Mouse (Mus musculus) lung, embryonic 14.5 days (tissue): Measurements from ENCODE around the gene Cep135. TPM values are rescaled to one million over a fixed set of nuclear protein-coding genes. Genes with fewer than 3 reads are reported as not detected.
A peak's percentile ranks its signal among the peaks of the same experiment; 100 is the strongest.

Experiments
- ATAC-seq: fragments of 200-750 bp; cut with Nextera tagmentation; 2 replicates; pipeline ENCODE4 v1.8.0; 2017; ENCODE audit warnings: mild to moderate bottlenecking, moderate TSS enrichment, moderate library complexity; ENCODE audit not compliant: insufficient read depth
- DNase-seq: peaks from one replicate; pipeline ENCODE4 v3.0.0-alpha.2; 2015
- H3K27ac ChIP-seq: fragments of 300-500 bp; sonication (generic); 2 replicates; pipeline ENCODE4 v1.5.1; 2014; ENCODE audit warnings: low read depth, mild to moderate bottlenecking, moderate library complexity
- H3K27me3 ChIP-seq: fragments of 300-500 bp; sonication (generic); 2 replicates; pipeline ENCODE4 v1.6.1; 2014; ENCODE audit warnings: low read length, control low read depth; ENCODE audit not compliant: insufficient read depth
- H3K36me3 ChIP-seq: fragments of 300-500 bp; sonication (generic); 2 replicates; pipeline ENCODE4 v1.6.1; 2014; ENCODE audit warnings: control low read depth; ENCODE audit not compliant: insufficient read depth
- H3K4me1 ChIP-seq: fragments of 300-500 bp; sonication (generic); 2 replicates; pipeline ENCODE4 v1.6.1; 2014; ENCODE audit warnings: antibody characterized with exemption, control low read depth; ENCODE audit not compliant: insufficient read depth
- H3K4me2 ChIP-seq: fragments of 300-500 bp; sonication (generic); 2 replicates; pipeline ENCODE4 v1.6.1; 2014; ENCODE audit warnings: mild to moderate bottlenecking
- H3K4me3 ChIP-seq: fragments of 300-500 bp; sonication (generic); 2 replicates; pipeline ENCODE4 v1.5.1; 2014; ENCODE audit warnings: low read depth, low read length
- H3K9ac ChIP-seq: fragments of 300-500 bp; sonication (generic); 2 replicates; pipeline ENCODE4 v1.6.1; 2014
- H3K9me3 ChIP-seq: fragments of 300-500 bp; sonication (generic); 2 replicates; pipeline ENCODE4 v1.6.1; 2016; ENCODE audit warnings: low read depth, low read length, control low read depth
- CTCF ChIP-seq: IDR thresholded peaks from 2 replicates; pipeline ENCODE4 v1.5.1; 2016; ENCODE audit warnings: antibody characterized with exemption, low read depth
- WGBS: fragments of 180-500 bp; shearing (Covaris S2); extraction: QIAGEN DNeasy Blood & Tissue Kit; methylation state at CpG from one replicate; pipeline ENCODE4 v1.1.7; 2014; 5-methylcytosine and 5-hydroxymethylcytosine counted together
- polyA plus RNA-seq: library from polyadenylated mRNA; unstranded; fragments of >200 nt; fragmentation: Nextera tagmentation; extraction: Ambion mirVana; gene quantifications from 2 replicates; pipeline ENCODE4 v1.2.1, GENCODE M21; 2014

Cep135 gene
- polyA plus RNA-seq, 1 experiment from 2014 or later, result 9.6 TPM

- TF ChIP-seq CTCF, result no peak
- WGBS, result 45% methylated on average over 4 of the region's 4 CpGs
- DNase-seq (no peak), ATAC-seq (no peak)
- Histone ChIP-seq H3K27ac (no peak overlapping the region), H3K36me3 (no peaks in the 10 kb centered on the region), H3K4me1 (no peaks in the 10 kb centered on the region; the same call in 1 of the 2 replicates), H3K27me3 (no peaks in the 10 kb centered on the region), H3K4me2 (no peak overlapping the region), H3K9ac (no peak overlapping the region), H3K4me3 (no peak overlapping the region), H3K9me3 (no peaks in the 10 kb centered on the region)
Measured at GRCm38 (mm10) chr5:76681895-76682656, 93.6 kb downstream of the Cep135 start.

GRCm38 (mm10) chr5:76683455-76683854 is 95.0 kb downstream of the Cep135 start:
- no peaks in the 10 kb centered on the region for H3K9me3 ChIP-seq
- H3K4me3 ChIP-seq, result no peak overlapping the region
- H3K4me2 ChIP-seq, result no peak overlapping the region
- H3K27ac ChIP-seq, result no peak overlapping the region
- 36% methylated on average over 5 of the region's 5 CpGs for WGBS
- no peaks in the 10 kb centered on the region for H3K27me3 ChIP-seq
- no peak overlapping the region for H3K9ac ChIP-seq
- TF ChIP-seq CTCF, result no peak
- no peaks in the 10 kb centered on the region; the same call in 1 of the 2 replicates for H3K4me1 ChIP-seq
- H3K36me3 ChIP-seq, result no peaks in the 10 kb centered on the region
- DNase-seq (no peak), ATAC-seq (no peak)

- TF ChIP-seq CTCF, result no peak
- Histone ChIP-seq H3K4me3 (no peak overlapping the region), H3K27me3 (no peaks in the 10 kb centered on the region), H3K4me2 (no peak overlapping the region), H3K36me3 (no peaks in the 10 kb centered on the region), H3K9ac (no peak overlapping the region), H3K9me3 (no peaks in the 10 kb centered on the region), H3K27ac (no peak overlapping the region), H3K4me1 (no peaks in the 10 kb centered on the region; the same call in 1 of the 2 replicates)
- ATAC-seq (no peak), DNase-seq (peak; percentile 23)
- 68% methylated on average over 15 of the region's 15 CpGs for WGBS
Measured at GRCm38 (mm10) chr5:76684658-76685605, 96.4 kb downstream of the Cep135 start.

GRCm38 (mm10) chr5:76687961-76688600 is 99.6 kb downstream of the Cep135 start:
- Histone ChIP-seq H3K4me3 (no peak overlapping the region), H3K4me2 (no peak overlapping the region), H3K4me1 (no peaks in the 10 kb centered on the region; the same call in 1 of the 2 replicates), H3K9ac (no peak overlapping the region), H3K27ac (no peak overlapping the region), H3K27me3 (no peaks in the 10 kb centered on the region), H3K36me3 (no peaks in the 10 kb centered on the region), H3K9me3 (no peaks in the 10 kb centered on the region)
- 91% methylated on average over 10 of the region's 10 CpGs for WGBS
- DNase-seq, result no peak
- no peak for ATAC-seq
- no peak for TF ChIP-seq CTCF

- no peaks in the 10 kb centered on the region for H3K27me3 ChIP-seq
- no peak for DNase-seq
- no peaks in the 10 kb centered on the region for H3K9me3 ChIP-seq
- TF ChIP-seq CTCF, result no peak
- H3K4me2 ChIP-seq, result no peak overlapping the region
- no peak overlapping the region for H3K9ac ChIP-seq
- 84% methylated on average over 6 of the region's 6 CpGs for WGBS
- H3K27ac ChIP-seq, result no peak overlapping the region
- H3K36me3 ChIP-seq, result no peaks in the 10 kb centered on the region
- no peak overlapping the region for H3K4me3 ChIP-seq
- no peaks in the 10 kb centered on the region; the same call in 1 of the 2 replicates for H3K4me1 ChIP-seq
- ATAC-seq, result no peak
Measured at GRCm38 (mm10) chr5:76688643-76689042, 100.1 kb downstream of the Cep135 start.

- Histone ChIP-seq H3K4me3 (no peak overlapping the region), H3K4me2 (no peak overlapping the region), H3K27ac (no peak overlapping the region), H3K36me3 (no peaks in the 10 kb centered on the region), H3K9ac (no peak overlapping the region), H3K27me3 (no peaks in the 10 kb centered on the region), H3K4me1 (no peaks in the 10 kb centered on the region), H3K9me3 (no peaks in the 10 kb centered on the region)
- no peak for TF ChIP-seq CTCF
- peak; percentile 21 for DNase-seq
- ATAC-seq, result no peak
- WGBS, result 45% methylated on average over 5 of the region's 5 CpGs
Measured at GRCm38 (mm10) chr5:76690177-76690593, 101.7 kb downstream of the Cep135 start.
